Mouse (Mus musculus) neutrophil, adult 65 days (primary cell): ENCODE results near the gene AC129217.1. TPM values are rescaled to one million over a fixed set of nuclear protein-coding genes. Genes with fewer than 3 reads are reported as not detected.

Experiments
- total RNA-seq: library from RNA; stranded (reverse); gene quantifications from 2 replicates; pipeline ENCODE4 v1.2.4, GENCODE M21; 2023

Gene AC129217.1
- total RNA-seq, result 1.4 TPM in 1 of 2 replicates, not detected in the other

GRCm38 (mm10) chr19:8829660-8830059 is at the start of gene AC129217.1:
Gene AC129217.1 (plus strand): TSS chr19:8829773.

GRCm38 (mm10) chr19:8786008-8786781 is 43.4 kb upstream of the AC129217.1 start, which contains the start of gene Taf6l:
Gene Taf6l (minus strand): TSS chr19:8786417.

GRCm38 (mm10) chr19:8798264-8798946 is 31.2 kb upstream of the AC129217.1 start, which contains the start of gene Polr2g:
Gene Polr2g (minus strand): TSS chr19:8798577.

GRCm38 (mm10) chr19:8802130-8802821 is 27.3 kb upstream of the AC129217.1 start, which contains the start of gene Zbtb3:
Gene Zbtb3 (plus strand): TSS chr19:8802555.

GRCm38 (mm10) chr19:8818801-8819595 is 10.6 kb upstream of the AC129217.1 start, which contains the start of gene Ttc9c:
Gene Ttc9c (minus strand): TSS chr19:8819333.

GRCm38 (mm10) chr19:8819596-8820423 is 9.8 kb upstream of the AC129217.1 start, which contains the start of gene Hnrnpul2:
Gene Hnrnpul2 (plus strand): TSS chr19:8820010.

GRCm38 (mm10) chr19:8837251-8837791 is 7.7 kb downstream of the AC129217.1 start, which contains the start of gene Bscl2:
Gene Bscl2 (plus strand): TSS chr19:8837467.

GRCm38 (mm10) chr19:8839103-8839907 is 9.7 kb downstream of the AC129217.1 start, which contains the start of gene Gng3:
Gene Gng3 (minus strand): TSS chr19:8839194.

GRCm38 (mm10) chr19:8850402-8850901 is 20.9 kb downstream of the AC129217.1 start, which contains the start of gene Lrrn4cl:
Gene Lrrn4cl (plus strand): TSS chr19:8850768.

GRCm38 (mm10) chr19:8871267-8872186 is 42.0 kb downstream of the AC129217.1 start, which contains the start of gene Ubxn1:
Gene Ubxn1 (plus strand): TSS chr19:8871496.

GRCm38 (mm10) chr19:8880311-8881033 is 50.9 kb downstream of the AC129217.1 start, which contains the start of gene Uqcc3:
Gene Uqcc3 (minus strand): TSS chr19:8880923.

GRCm38 (mm10) chr19:8883616-8884015 is 54.0 kb downstream of the AC129217.1 start, which contains the start of the genes Lbhd1 and Gm49403:
Gene Lbhd1 (plus strand): TSS chr19:8883732.
Gene Gm49403 (plus strand): TSS chr19:8883930.

GRCm38 (mm10) chr19:8888511-8889385 is 59.2 kb downstream of the AC129217.1 start, which contains the start of the genes 1810009A15Rik and Gm49416:
Gene 1810009A15Rik (plus strand): TSS chr19:8888853.
Gene Gm49416 (plus strand): TSS chr19:8888926.

